Mouse (Mus musculus) liver, embryonic 15.5 days (tissue): ENCODE measurements around the gene Lpp. TPM values are rescaled to one million over a fixed set of nuclear protein-coding genes. Genes with fewer than 3 reads are reported as not detected.

Experiments
- ATAC-seq: fragments of 200-750 bp; cut with Nextera tagmentation; 2 replicates; pipeline ENCODE4 v1.8.0; 2017; ENCODE audit warnings: moderate number of reproducible peaks, mild to moderate bottlenecking, moderate library complexity; ENCODE audit not compliant: insufficient read depth
- H3K27ac ChIP-seq: fragments of 300-500 bp; sonication (generic); replicated peaks from 2 replicates; pipeline ENCODE4 v1.5.1; 2015; ENCODE audit warnings: mild to moderate bottlenecking, inconsistent platforms
- H3K27me3 ChIP-seq: fragments of 300-500 bp; sonication (generic); 2 replicates; pipeline ENCODE4 v1.6.1; 2015; ENCODE audit warnings: mild to moderate bottlenecking, inconsistent platforms
- H3K36me3 ChIP-seq: fragments of 300-500 bp; sonication (generic); replicated peaks from 2 replicates; pipeline ENCODE4 v1.6.1; 2015; ENCODE audit warnings: moderate library complexity, mild to moderate bottlenecking, inconsistent platforms
- H3K4me1 ChIP-seq: fragments of 300-500 bp; sonication (generic); replicated peaks from 2 replicates; pipeline ENCODE4 v1.6.1; 2015; ENCODE audit warnings: inconsistent platforms
- H3K4me2 ChIP-seq: fragments of 300-500 bp; sonication (generic); 2 replicates; pipeline ENCODE4 v1.6.1; 2015; ENCODE audit warnings: moderate library complexity, mild to moderate bottlenecking, inconsistent platforms
- H3K4me3 ChIP-seq: fragments of 300-500 bp; sonication (generic); replicated peaks from 2 replicates; pipeline ENCODE4 v1.5.1; 2015; ENCODE audit warnings: mild to moderate bottlenecking, inconsistent platforms
- H3K9ac ChIP-seq: fragments of 300-500 bp; sonication (generic); 2 replicates; pipeline ENCODE4 v1.6.1; 2015; ENCODE audit warnings: moderate library complexity, mild to moderate bottlenecking, inconsistent platforms
- H3K9me3 ChIP-seq: fragments of 300-500 bp; sonication (generic); replicated peaks from 2 replicates; pipeline ENCODE4 v1.6.1; 2016; ENCODE audit warnings: inconsistent platforms
- WGBS: fragments of 180-500 bp; shearing (Covaris S2); methylation state at CpG from one replicate; pipeline ENCODE4 v1.1.7; 2015; ENCODE audit warnings: mixed read lengths; ENCODE audit not compliant: insufficient replicate concordance; 5-methylcytosine and 5-hydroxymethylcytosine counted together
- polyA plus RNA-seq: library from polyadenylated mRNA; unstranded; fragments of >200 nt; fragmentation: Nextera tagmentation; extraction: Ambion mirVana; gene quantifications from 2 replicates; pipeline ENCODE4 v1.2.1, GENCODE M21; 2015

Lpp gene
- polyA plus RNA-seq, 1 experiment from 2014 or later = 7.2 TPM

DNA sequence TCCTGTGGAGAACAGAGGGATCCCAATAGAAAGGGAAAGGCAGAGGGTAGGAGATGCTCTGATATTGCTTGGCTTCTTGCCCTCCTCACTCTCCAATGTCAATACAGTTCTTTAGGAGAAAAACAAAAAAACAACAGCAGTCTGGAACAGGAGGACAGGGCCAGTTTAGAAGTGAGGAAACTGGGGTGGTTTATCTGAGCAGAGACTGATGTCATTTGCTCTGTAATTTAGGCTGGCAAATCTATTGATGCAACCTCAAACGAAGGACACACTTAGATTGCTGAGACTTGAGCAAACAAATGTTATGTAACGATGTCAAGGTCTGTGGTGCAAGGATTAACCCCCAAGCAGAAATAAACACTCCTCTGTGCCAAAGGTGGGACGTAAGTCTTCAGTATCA, 123.7 kb downstream of the Lpp start:
- no peaks in the 10 kb centered on the region for H3K36me3 ChIP-seq
- WGBS = 44% methylated on average over 3 of the region's 3 CpGs
- no peaks in the 10 kb centered on the region for H3K9me3 ChIP-seq
- H3K9ac ChIP-seq = no peak overlapping the region
- no peaks in the 10 kb centered on the region for H3K27me3 ChIP-seq
- H3K4me2 ChIP-seq = no peak overlapping the region
- peaks cover 16% of the 10 kb centered on the region for H3K4me1 ChIP-seq
- H3K27ac ChIP-seq = no peak overlapping the region
- no peak overlapping the region for H3K4me3 ChIP-seq
- ATAC-seq = peak; percentile 34; the same call in 1 of the 2 replicates

DNA sequence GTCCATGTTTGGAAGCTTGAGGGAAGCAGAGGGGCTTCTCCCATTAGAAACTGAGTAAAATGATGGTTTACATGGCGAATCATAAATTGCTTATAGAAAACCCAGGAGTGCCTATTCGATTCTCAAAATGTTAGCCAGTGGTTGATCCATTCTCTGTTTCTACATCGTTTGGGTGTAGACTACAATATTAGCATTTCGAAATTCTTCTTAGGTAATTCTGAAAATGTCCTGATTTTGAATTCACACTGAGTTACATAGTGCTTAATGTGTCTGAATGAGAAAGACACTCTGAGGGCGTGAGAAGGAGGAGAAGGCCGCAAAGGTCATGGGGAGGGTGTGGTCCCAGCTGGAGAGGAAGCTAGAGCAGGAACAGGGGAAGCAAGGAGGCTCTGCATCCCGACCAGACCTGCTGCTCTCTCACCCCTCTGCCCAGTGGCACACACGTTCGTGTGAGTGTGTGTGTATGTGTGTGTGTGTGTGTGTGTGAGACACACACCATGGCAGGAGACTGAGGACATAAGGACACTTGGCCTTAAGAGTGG, 124.3 kb downstream of the Lpp start:
- no peaks in the 10 kb centered on the region for H3K27me3 ChIP-seq
- 33% methylated on average over 9 of the region's 9 CpGs for WGBS
- no peak overlapping the region for H3K4me3 ChIP-seq
- H3K4me2 ChIP-seq = no peak overlapping the region
- H3K27ac ChIP-seq = no peak overlapping the region
- no peaks in the 10 kb centered on the region for H3K9me3 ChIP-seq
- no peak for ATAC-seq
- no peaks in the 10 kb centered on the region for H3K36me3 ChIP-seq
- H3K9ac ChIP-seq = no peak overlapping the region
- H3K4me1 ChIP-seq = peaks cover 16% of the 10 kb centered on the region

DNA sequence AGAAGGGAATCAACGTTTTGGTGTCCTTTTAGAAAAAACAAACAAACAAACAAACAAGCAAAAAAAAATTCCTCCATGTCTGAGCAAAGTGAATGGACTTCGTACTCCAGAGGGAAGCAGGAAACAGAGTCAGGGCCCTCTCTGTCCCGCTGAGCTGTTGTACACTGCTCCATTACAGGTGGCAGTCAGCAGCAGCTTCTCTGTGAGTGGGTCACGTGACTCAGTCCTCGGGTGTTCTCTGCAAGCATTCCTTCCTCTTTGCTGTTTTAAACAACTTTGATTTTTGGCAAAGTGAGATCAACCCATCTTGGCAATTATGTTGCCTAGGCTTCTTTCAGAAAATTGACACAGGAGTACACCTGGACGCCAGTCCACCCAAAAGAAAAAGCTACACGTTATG, 125.5 kb downstream of the Lpp start:
- Histone ChIP-seq H3K27me3 (no peaks in the 10 kb centered on the region), H3K4me2 (no peak overlapping the region), H3K27ac (no peak overlapping the region), H3K4me1 (peaks cover 16% of the 10 kb centered on the region), H3K9me3 (no peaks in the 10 kb centered on the region), H3K9ac (no peak overlapping the region), H3K4me3 (no peak overlapping the region), H3K36me3 (no peaks in the 10 kb centered on the region)
- ATAC-seq = no peak
- WGBS = 36% methylated on average over 7 of the region's 7 CpGs

DNA sequence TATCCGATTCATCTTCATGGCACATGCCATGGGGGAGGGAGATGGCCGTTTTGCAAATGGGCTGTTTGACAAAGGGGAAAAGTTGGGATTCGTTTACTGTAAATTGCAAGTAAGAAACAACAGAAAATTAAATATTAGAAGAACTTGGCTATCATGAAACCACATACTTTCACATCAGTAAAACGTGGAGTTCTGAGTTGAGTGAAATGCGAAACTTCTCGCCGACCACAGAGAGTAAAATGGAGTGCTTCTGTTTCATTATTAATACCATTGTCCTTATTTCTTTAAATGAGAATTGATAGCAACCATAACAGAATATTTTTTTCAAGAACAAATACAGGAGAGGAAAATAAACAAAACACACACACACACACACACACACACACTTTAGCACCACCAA, 133.9 kb downstream of the Lpp start:
- Histone ChIP-seq H3K9me3 (no peaks in the 10 kb centered on the region), H3K4me3 (no peak overlapping the region), H3K9ac (no peak overlapping the region), H3K27ac (no peak overlapping the region), H3K27me3 (no peaks in the 10 kb centered on the region), H3K36me3 (no peaks in the 10 kb centered on the region), H3K4me2 (no peak overlapping the region), H3K4me1 (no peaks in the 10 kb centered on the region)
- 68% methylated on average over 7 of the region's 7 CpGs for WGBS
- no peak for ATAC-seq

DNA sequence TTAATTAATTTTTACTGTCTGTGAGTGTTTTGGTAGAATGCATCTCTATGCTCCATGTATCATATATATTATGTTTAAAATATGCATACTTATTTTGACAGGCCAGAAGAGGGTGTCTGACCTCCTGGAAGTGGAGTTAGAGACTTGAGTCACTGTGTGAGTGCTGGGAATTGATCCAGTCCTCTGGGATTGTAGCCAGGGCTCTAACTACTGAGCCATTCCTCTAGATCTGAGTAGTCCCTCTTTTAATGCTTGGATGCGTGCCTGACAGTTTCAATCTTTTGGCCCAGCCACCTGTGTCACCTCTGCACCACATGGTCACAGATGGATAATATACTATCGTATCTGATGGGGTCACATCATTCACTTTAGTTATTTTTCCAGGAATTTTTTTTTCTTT, 138.4 kb downstream of the Lpp start:
- no peak overlapping the region for H3K4me3 ChIP-seq
- WGBS = 63% methylated on average over 2 of the region's 2 CpGs
- no peak overlapping the region for H3K27ac ChIP-seq
- no peaks in the 10 kb centered on the region for H3K36me3 ChIP-seq
- H3K9me3 ChIP-seq = no peaks in the 10 kb centered on the region
- H3K4me2 ChIP-seq = no peak overlapping the region
- H3K27me3 ChIP-seq = no peaks in the 10 kb centered on the region
- no peaks in the 10 kb centered on the region for H3K4me1 ChIP-seq
- H3K9ac ChIP-seq = no peak overlapping the region
- ATAC-seq = no peak

DNA sequence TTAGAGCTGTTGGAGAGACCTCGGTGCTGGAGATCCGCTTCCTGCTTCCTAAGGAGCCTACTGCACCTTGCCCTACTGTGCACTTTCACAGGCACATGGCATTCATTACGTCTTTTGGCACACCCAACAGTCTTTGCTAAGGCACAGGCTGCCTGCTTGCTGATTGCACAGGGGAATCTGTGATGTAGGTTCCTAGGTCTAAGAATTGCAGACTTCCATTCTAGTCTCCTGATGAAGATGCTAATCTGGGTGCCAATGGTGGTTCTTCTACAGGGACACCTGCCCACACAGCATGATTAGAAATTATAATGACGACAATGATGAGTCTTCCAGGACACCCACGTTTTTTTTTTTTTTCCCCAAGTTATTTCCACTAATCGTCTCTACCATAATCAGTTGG, 141.9 kb downstream of the Lpp start:
- Histone ChIP-seq H3K27ac (no peak overlapping the region), H3K36me3 (no peaks in the 10 kb centered on the region), H3K4me3 (no peak overlapping the region), H3K4me2 (no peak overlapping the region), H3K4me1 (no peaks in the 10 kb centered on the region), H3K9ac (no peak overlapping the region), H3K27me3 (no peaks in the 10 kb centered on the region), H3K9me3 (no peaks in the 10 kb centered on the region)
- WGBS = 65% methylated on average over 6 of the region's 6 CpGs
- no peak for ATAC-seq

DNA sequence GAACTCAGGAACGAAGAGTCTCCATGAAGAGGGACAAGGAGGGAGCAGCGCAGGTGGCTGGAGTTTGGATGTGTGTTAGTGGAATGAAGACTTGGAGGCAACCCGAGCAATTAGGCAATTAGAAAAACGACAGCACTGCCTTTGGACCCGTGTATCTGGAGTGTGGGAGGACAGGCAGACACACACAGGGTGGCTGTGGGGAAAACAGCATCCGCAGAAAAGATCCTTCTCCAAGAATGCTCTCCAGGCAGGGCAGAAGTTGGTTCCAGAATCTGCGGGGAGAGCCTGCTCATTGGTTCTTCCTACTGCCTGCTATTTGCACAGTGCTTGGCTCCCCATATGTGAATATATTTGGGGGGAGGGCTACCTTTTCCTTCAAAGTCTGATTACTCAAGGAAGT, 143.0 kb downstream of the Lpp start:
- Histone ChIP-seq H3K36me3 (no peaks in the 10 kb centered on the region), H3K9me3 (no peaks in the 10 kb centered on the region), H3K4me1 (no peaks in the 10 kb centered on the region), H3K4me2 (no peak overlapping the region), H3K9ac (no peak overlapping the region), H3K27ac (no peak overlapping the region), H3K4me3 (no peak overlapping the region), H3K27me3 (no peaks in the 10 kb centered on the region)
- ATAC-seq = no peak
- whole genome bisulfite sequencing = 58% methylated on average over 7 of the region's 7 CpGs

DNA sequence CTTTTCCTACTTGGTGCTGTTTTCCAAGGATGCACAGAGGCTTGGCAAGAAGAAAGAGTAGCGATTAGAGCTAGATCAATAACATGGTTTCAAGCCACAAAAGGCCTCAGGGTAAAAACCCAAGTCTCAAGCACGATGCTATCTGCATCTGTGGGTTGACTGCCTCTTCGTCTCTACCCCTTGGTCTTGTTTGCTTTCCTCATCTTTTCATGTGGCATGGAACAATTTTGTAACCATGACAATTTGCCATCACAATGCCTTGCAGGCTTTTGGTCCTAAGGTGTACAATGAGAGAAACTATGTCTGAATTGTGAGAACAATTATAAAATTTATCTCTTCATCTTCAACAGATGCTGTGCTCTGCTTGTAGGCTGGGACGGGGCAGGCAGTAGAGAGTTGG, 145.7 kb downstream of the Lpp start:
- WGBS = 55% methylated on average over 4 of the region's 4 CpGs
- Histone ChIP-seq H3K27me3 (no peaks in the 10 kb centered on the region), H3K4me2 (no peak overlapping the region), H3K4me1 (no peaks in the 10 kb centered on the region), H3K36me3 (no peaks in the 10 kb centered on the region), H3K9me3 (no peaks in the 10 kb centered on the region), H3K27ac (no peak overlapping the region), H3K4me3 (no peak overlapping the region), H3K9ac (no peak overlapping the region)
- ATAC-seq = no peak

DNA sequence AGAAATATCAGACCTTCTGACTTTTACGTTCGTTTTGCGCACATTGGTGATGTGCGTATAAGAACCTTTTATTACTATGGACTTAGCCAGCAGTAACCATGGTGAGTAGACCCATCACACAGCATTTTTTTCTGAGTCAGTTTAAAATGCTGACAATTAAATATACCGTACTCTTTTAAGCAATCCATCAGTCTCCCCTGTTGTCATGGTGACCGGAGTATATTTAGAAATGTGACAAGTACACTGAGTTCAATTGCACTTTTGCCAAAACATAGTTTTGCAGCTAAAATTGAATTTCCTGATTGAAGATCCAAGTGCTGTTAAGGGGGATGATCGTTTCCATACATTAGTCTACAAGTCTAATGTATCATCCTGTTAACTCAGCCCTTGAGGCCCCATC, 149.6 kb downstream of the Lpp start:
- 78% methylated on average over 7 of the region's 7 CpGs for WGBS
- no peaks in the 10 kb centered on the region for H3K36me3 ChIP-seq
- ATAC-seq = no peak
- no peaks in the 10 kb centered on the region for H3K27me3 ChIP-seq
- H3K4me3 ChIP-seq = no peak overlapping the region
- no peak overlapping the region for H3K9ac ChIP-seq
- no peaks in the 10 kb centered on the region for H3K4me1 ChIP-seq
- H3K9me3 ChIP-seq = no peaks in the 10 kb centered on the region
- H3K4me2 ChIP-seq = no peak overlapping the region
- H3K27ac ChIP-seq = no peak overlapping the region

DNA sequence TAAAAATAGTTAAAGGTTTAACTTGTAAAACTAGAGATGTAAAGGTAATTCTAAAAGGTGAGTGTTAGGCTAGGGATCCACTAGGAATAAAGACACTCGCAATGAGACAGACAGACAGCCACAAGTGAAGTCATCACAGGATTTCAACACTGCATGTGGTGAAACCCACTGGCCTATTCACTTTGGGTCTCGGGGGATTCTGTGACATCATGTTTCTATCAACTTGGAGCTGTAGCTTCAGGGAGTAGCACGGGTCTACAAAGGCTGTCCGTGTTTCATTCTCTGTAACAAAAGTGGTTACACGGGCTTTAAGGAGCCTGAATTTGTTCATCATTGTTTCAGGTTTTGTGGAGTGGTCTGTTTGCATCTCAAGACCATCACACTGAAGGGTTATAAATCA, 152.1 kb downstream of the Lpp start:
- H3K36me3 ChIP-seq = no peaks in the 10 kb centered on the region
- no peak overlapping the region for H3K4me2 ChIP-seq
- H3K4me1 ChIP-seq = no peaks in the 10 kb centered on the region
- H3K27me3 ChIP-seq = no peaks in the 10 kb centered on the region
- no peak overlapping the region for H3K27ac ChIP-seq
- H3K9ac ChIP-seq = no peak overlapping the region
- no peak overlapping the region for H3K4me3 ChIP-seq
- no peak for ATAC-seq
- 61% methylated on average over 5 of the region's 5 CpGs for WGBS
- no peaks in the 10 kb centered on the region for H3K9me3 ChIP-seq

DNA sequence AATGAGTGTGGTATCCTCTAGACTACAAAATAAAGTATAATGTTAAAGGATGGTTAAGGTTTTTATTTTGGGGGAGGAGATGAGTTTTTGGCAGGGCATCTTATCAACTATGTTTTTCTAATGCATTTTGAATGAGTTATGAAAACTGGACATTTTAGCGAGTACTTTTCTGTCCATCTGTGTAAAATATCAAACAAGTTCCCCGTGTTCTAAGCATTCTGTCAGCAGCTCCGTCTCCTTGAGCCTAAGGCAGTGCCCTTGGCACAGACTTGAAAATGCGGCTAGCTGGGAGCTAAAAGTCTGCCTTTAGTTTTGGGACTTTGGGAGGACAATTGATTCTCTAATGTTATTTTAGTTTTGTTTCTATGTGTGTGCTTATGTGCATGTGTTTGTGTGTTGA, 165.2 kb downstream of the Lpp start:
- H3K4me1 ChIP-seq = no peaks in the 10 kb centered on the region
- no peak for ATAC-seq
- H3K27me3 ChIP-seq = no peaks in the 10 kb centered on the region
- no peaks in the 10 kb centered on the region for H3K36me3 ChIP-seq
- no peak overlapping the region for H3K9ac ChIP-seq
- no peaks in the 10 kb centered on the region for H3K9me3 ChIP-seq
- WGBS = 63% methylated on average over 4 of the region's 4 CpGs
- no peak overlapping the region for H3K4me2 ChIP-seq
- no peak overlapping the region for H3K4me3 ChIP-seq
- H3K27ac ChIP-seq = no peak overlapping the region

DNA sequence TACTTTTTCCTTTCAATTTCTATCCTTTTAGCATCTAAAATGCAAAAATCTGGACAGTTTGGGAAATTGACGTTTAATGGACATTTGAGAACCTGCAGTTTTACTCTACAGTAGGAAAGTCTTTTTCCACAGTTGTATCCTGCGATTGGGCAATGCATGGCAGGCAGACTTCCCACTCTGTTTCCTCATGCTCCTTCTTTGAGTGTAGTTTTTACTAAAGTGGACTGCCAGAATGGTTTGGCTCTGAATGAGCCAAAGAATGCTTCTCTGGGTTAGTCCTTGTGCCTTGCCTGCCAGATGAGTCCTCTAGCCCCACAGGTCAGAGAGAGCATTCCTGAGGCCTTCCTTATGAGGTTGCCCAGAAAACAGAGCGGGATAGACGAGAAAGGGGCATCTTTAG, 166.5 kb downstream of the Lpp start:
- 61% methylated on average over 4 of the region's 4 CpGs for WGBS
- H3K9ac ChIP-seq = no peak overlapping the region
- ATAC-seq = no peak
- no peaks in the 10 kb centered on the region for H3K9me3 ChIP-seq
- H3K27me3 ChIP-seq = no peaks in the 10 kb centered on the region
- no peaks in the 10 kb centered on the region for H3K4me1 ChIP-seq
- H3K4me3 ChIP-seq = no peak overlapping the region
- no peak overlapping the region for H3K4me2 ChIP-seq
- H3K36me3 ChIP-seq = no peaks in the 10 kb centered on the region
- no peak overlapping the region for H3K27ac ChIP-seq
